Mouse (Mus musculus) brain, adult 2 months (tissue): Measurements from ENCODE around the gene Pawr.
"Not testable (repeated sequence)": the region's sequence is repeated elsewhere in the genome, so short reads cannot be mapped to it uniquely, and the experiment has no call there.

Experiments
- DNase-seq: peaks from one replicate; pipeline ENCODE4 v3.0.0; 2011; ENCODE audit warnings: low read depth, low spot score

Gene Pawr

DNA sequence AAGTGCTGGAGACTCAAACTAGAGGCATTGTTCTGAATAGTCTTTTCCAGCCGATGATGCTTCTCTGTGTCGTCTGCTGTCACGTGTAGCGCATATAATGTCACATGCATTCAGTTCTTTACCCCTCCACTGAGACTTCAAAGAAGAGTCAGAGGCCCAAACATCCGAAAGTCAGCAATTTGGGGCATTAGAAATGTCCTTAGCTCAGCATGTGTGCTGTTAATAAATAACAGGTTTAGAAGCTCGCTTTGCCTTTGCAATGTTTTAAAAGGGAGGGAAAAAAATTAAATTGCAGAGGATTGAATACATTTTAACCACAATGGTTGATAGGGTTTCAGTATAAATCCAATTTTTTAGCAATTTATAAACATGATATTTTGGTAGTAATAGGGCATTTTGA lies 18.1 kb upstream of the Pawr start:
- no peak for DNase-seq

- no peak for DNase-seq
Observed at GRCm38 (mm10) chr10:108314396-108314795, 17.5 kb upstream of the Pawr start.

DNA sequence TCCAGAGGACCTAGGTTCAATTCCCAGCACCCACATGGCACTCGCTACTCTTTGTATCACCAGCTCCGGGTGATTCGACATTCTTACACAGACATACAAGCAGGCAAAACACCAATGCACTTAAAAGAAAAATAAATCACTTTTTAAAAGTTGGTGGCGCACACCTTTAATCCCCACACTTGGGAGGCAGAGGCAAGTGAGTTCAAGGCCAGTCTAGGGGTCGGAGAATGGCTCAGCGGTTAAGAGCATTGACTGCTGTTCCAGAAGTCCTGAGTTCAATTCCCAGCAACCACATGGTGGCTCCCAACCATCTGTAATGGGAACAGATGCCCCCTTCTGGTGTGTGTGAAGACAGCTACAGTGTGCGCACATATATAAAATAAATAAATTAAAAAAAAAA lies 16.7 kb upstream of the Pawr start:
- DNase-seq: no peak

DNA sequence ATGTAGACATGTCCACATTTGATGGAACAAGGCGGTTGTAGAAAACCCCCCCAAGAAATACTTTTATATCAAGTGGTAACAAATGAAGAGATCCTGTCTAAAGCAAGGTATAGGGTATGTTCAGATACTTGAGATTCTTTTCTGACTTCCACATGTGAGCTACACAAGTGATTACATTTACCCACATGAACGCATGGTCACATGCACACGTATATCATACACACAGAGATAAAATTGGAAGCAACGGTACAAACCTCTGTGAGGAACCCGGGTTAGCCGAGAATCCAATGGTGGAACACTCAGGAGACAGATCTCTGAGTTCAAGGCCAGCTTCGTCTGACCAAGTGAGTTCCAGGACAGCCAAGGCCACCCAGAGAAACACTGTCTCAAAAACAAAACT lies 3.6 kb upstream of the Pawr start:
- DNase-seq: no peak

DNA sequence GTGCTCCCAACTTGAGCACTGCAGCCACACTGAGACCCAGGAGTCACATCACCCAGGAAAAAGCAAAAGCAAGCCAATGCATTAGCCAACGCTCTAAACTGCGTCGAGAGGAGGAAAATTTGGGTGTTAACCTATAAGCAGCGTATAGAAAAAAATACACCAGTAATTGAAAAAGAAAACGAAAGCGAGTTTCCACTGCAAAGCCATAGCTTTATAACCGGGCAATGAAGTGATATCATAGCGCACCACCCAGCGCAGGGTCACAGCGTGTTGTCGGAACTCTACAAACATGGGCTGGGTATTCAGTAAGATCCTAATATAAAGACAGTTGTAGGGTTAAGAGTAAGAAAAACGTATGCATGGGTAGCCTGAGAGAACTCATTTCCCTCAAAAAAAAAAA lies 2.9 kb upstream of the Pawr start:
- DNase-seq: no peak

- no peak for DNase-seq
Observed at GRCm38 (mm10) chr10:108329771-108330170, 2.1 kb upstream of the Pawr start.

GRCm38 (mm10) chr10:108330964-108331363 lies 957 bp upstream of the Pawr start:
- DNase-seq: no peak

GRCm38 (mm10) chr10:108332571-108333541 lies 935 bp downstream of the Pawr start:
- peak; percentile 24 for DNase-seq

GRCm38 (mm10) chr10:108333642-108334041 lies 1.7 kb downstream of the Pawr start:
- no peak for DNase-seq

- DNase-seq: no peak
Observed at GRCm38 (mm10) chr10:108334096-108334495, 2.2 kb downstream of the Pawr start.

GRCm38 (mm10) chr10:108335736-108336292 lies 3.9 kb downstream of the Pawr start:
- DNase-seq: no peak

GRCm38 (mm10) chr10:108336581-108336980 lies 4.7 kb downstream of the Pawr start:
- DNase-seq: no peak

DNA sequence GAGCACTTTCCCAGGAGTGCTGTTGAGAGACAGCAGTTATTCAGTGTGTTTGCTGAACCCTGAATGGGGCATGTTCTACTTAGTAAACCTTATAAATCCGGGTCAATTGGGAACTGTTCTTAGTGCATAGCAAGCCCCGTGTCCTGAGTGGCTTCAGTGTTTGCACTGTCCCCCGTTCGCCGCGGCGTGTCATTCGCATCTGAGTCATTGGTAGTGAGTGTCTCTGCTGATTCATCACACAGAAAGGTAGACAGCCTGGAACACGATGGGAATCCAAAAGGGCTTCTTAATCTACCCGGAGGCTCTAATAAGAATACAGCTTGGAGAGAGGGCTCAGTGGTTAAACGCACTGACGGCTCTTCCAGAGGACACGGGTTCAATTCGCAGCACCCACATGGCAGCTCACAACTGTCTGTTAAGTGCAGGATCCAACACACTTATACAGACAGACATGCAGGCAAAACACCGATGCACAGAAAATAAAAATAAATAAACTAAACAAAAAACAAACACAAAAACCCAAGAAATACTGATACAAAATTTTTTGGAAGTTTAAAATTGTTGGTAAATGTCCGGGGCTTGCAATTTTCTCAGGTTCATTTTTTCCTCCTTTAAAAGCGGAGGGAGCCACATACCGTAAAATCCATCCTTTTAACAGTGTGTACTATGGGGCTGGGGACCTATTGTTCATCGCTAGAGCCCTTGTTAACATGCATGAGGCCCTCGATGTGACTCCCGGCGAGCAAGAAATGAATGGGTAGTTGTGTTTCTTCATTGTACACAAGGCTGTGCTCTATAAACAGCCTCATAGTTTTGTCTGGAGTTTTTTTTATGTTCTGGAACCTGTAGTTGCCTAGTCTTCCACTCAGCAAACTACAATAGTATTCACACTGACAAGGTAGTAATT lies 6.4 kb downstream of the Pawr start:
- DNase-seq: peak; percentile 19

DNA sequence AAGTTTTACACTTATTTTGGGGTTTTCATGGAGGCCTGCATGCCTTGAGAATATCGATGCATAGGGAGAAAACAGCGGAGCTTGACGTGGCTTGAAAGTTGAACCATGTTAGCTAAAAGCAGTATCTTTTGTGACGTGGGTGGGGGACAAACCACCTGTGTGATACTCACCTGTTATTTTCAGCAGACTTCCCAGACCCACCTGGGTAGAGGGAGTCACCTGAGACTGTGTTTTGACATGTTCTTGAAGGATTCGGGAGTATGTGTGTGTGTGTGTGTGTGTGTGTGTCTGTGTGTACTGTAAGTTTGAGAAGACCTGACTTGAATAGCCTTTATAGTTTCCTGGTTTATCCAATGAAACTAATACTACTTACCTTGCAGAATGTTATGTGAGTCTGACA lies 7.2 kb downstream of the Pawr start:
- no peak for DNase-seq

GRCm38 (mm10) chr10:108339872-108340271 lies 8.0 kb downstream of the Pawr start:
- DNase-seq: no peak

GRCm38 (mm10) chr10:108343734-108344133 lies 11.8 kb downstream of the Pawr start:
- DNase-seq: no peak

GRCm38 (mm10) chr10:108345123-108345522 lies 13.2 kb downstream of the Pawr start:
- no peak for DNase-seq

DNA sequence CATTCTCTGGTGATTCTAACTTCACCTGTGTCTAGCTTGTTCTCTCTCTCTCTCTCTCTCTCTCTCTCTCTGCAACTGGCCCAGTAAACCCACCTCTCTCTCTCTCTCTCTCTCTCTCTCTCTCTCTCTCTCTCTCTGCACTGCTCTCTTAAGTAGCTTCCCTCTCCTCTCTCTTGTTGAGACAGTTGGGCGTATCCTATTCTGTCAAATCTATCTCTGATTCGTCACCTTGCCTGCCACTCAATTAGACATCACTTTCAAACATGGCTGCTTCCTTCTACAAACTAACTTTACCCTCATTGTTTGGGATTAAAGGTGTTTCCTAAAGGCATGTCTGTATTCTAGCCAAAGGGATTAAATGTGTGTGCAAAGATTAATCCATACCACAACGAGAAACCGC lies 14.4 kb downstream of the Pawr start:
- not testable (repeated sequence) for DNase-seq

DNA sequence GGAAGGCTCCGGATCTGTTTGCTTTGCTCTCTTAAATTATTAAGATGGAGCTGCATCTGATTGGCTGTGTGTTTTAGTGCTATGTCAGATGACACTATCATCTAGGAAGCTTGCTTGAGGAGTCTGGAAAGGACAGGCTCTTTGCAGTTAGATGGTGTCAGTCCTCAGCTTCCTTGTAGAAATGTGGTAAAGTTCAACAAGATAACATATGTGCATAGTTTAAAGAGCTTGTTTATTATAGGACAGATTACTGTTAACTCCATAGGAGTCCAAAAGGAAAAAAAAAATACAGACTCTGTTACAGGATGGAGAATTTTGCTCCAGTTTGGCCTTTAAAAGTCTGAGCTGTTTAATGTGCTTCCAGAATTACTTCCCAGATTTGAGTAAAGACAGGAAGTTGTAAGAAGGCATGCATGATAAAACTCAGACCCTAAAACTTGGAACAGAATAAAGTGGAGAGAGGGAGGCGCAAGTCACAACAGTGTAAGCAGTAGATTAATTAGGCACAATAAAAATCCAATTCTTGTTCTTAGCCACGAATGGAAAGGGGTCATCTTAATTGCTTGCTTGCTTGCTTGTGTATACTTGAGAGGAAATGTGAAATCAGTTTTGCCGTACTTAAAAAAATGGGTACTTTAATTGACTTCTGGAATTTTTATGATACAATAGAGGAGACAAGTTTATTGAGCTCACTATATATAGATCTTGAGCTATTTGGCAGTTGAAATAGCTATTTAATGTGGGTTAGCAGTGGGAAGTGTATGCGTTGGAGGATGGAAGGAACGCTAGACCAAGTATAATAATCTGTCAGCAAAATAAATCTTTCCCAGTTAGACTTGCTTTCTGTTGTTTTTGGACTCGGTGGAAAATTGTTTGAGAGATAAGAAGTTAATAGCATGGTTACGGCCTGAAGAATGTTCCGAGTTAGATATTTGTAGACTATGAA lies 18.5 kb downstream of the Pawr start:
- peak; percentile 22 for DNase-seq

GRCm38 (mm10) chr10:108352944-108353343 lies 21.0 kb downstream of the Pawr start:
- DNase-seq: no peak
